Mouse (Mus musculus) small intestine, adult 2 months (tissue): ENCODE measurements around the gene Ginm1.

Experiments
- CTCF ChIP-seq: fragments of 200-500 bp; IDR thresholded peaks from 2 replicates; pipeline ENCODE4 v1.5.1; 2012; ENCODE audit warnings: low read depth, mild to moderate bottlenecking, control low read depth, inconsistent platforms, low read length, moderate library complexity, mixed read lengths; ENCODE audit not compliant: insufficient replicate concordance, insufficient read length; ENCODE audit errors: extremely low read depth
- POLR2A ChIP-seq: fragments of 200-500 bp; IDR thresholded peaks from 2 replicates; pipeline ENCODE4 v1.6.1; 2012; ENCODE audit warnings: low read depth, mild to moderate bottlenecking, control low read depth, inconsistent platforms, low read length, moderate library complexity

DNA sequence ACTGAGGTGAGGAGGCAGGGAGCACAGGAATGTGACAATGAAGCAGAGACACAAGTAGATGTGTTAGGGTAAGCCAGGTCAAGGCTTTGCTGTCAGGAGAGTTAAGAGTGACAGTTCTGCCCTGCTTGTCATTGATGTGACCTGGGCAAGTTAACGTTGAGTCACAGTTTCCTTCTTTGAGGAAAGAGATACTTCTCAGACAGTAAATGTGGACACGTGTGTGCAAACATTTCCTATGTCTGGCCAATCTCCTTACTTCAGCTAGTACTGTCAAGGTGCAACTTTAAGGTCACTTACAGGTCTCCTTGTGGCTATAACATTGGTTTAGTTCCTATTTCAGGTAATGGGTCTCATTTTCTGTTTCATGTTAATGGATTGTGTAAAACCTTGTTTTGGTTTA is 23.9 kb upstream of the Ginm1 start:
- TF ChIP-seq CTCF: no peak
- no peak for TF ChIP-seq POLR2A
